Mouse (Mus musculus) hindbrain, embryonic 16.5 days (tissue): Measurements from ENCODE around the gene Odaph. TPM values are rescaled to one million over a fixed set of nuclear protein-coding genes. Genes with fewer than 3 reads are reported as not detected.

Source experiments
- ATAC-seq: fragments of 200-750 bp; cut with Nextera tagmentation; 2 replicates; pipeline ENCODE4 v1.8.0; 2017; ENCODE audit warnings: moderate TSS enrichment, moderate library complexity
- H3K27ac ChIP-seq: fragments of 300-500 bp; sonication (generic); 2 replicates; pipeline ENCODE4 v1.5.1; 2014; ENCODE audit warnings: low read depth, mild to moderate bottlenecking, control low read depth, low read length, moderate library complexity
- H3K27me3 ChIP-seq: fragments of 300-500 bp; sonication (generic); replicated peaks from 2 replicates; pipeline ENCODE4 v1.6.1; 2014; ENCODE audit warnings: low read length; ENCODE audit not compliant: control insufficient read depth, insufficient read depth
- H3K36me3 ChIP-seq: fragments of 300-500 bp; sonication (generic); 2 replicates; pipeline ENCODE4 v1.6.1; 2014; ENCODE audit warnings: mild to moderate bottlenecking, low read length, moderate library complexity, mixed read lengths; ENCODE audit not compliant: control insufficient read depth, insufficient read depth
- H3K4me1 ChIP-seq: fragments of 300-500 bp; sonication (generic); 2 replicates; pipeline ENCODE4 v1.6.1; 2014; ENCODE audit warnings: low read depth, low read length; ENCODE audit not compliant: control insufficient read depth, insufficient read depth
- H3K4me2 ChIP-seq: fragments of 300-500 bp; sonication (generic); 2 replicates; pipeline ENCODE4 v1.6.1; 2014; ENCODE audit warnings: mild to moderate bottlenecking, low read length, control low read depth, moderate library complexity
- H3K4me3 ChIP-seq: fragments of 300-500 bp; sonication (generic); 2 replicates; pipeline ENCODE4 v1.5.1; 2014; ENCODE audit warnings: mild to moderate bottlenecking, low read length, control low read depth, moderate library complexity
- H3K9ac ChIP-seq: fragments of 300-500 bp; sonication (generic); 2 replicates; pipeline ENCODE4 v1.6.1; 2014; ENCODE audit warnings: low read depth, mild to moderate bottlenecking, control low read depth, low read length, moderate library complexity
- H3K9me3 ChIP-seq: fragments of 300-500 bp; sonication (generic); 2 replicates; pipeline ENCODE4 v1.6.1; 2014; ENCODE audit warnings: mild to moderate bottlenecking, low read length, moderate library complexity; ENCODE audit not compliant: control insufficient read depth
- WGBS: fragments of 180-500 bp; shearing (Covaris S2); extraction: QIAGEN DNeasy Blood & Tissue Kit; methylation state at CpG from one replicate; pipeline ENCODE4 v1.1.7; 2014; 5-methylcytosine and 5-hydroxymethylcytosine counted together
- polyA plus RNA-seq: library from polyadenylated mRNA; unstranded; fragments of >200 nt; fragmentation: Nextera tagmentation; extraction: Ambion mirVana; gene quantifications from 2 replicates; pipeline ENCODE4 v1.2.1, GENCODE M21; 2015

Odaph gene
- polyA plus RNA-seq, 1 experiment from 2014 or later = 0.43 TPM

- WGBS = 93% methylated on average over 1 of the region's 1 CpGs
- ATAC-seq = no peak
- H3K4me1 ChIP-seq = peaks cover 22% of the 10 kb centered on the region
- peaks cover 7% of the 10 kb centered on the region for H3K36me3 ChIP-seq
- no peaks in the 10 kb centered on the region for H3K9me3 ChIP-seq
- peak overlapping the region; percentile 75 for H3K4me2 ChIP-seq
- H3K27me3 ChIP-seq = no peaks in the 10 kb centered on the region
- peak overlapping the region; percentile 81 for H3K4me3 ChIP-seq
- H3K27ac ChIP-seq = no peak overlapping the region
- H3K9ac ChIP-seq = peak overlapping the region; percentile 84
Observed at GRCm38 (mm10) chr5:91961370-91961769, 25.9 kb upstream of the Odaph start.

GRCm38 (mm10) chr5:91962259-91962638, 25.0 kb upstream of the Odaph start:
- H3K27me3 ChIP-seq = no peaks in the 10 kb centered on the region
- WGBS = under 1% methylated on average over 14 of the region's 14 CpGs
- H3K4me3 ChIP-seq = peak overlapping the region; percentile 81
- peaks cover 2% of the 10 kb centered on the region for H3K36me3 ChIP-seq
- H3K4me1 ChIP-seq = peaks cover 22% of the 10 kb centered on the region
- peak overlapping the region; percentile 75 for H3K4me2 ChIP-seq
- peak overlapping the region; percentile 99 for H3K27ac ChIP-seq
- H3K9ac ChIP-seq = peak overlapping the region; percentile 84
- ATAC-seq = no peak
- H3K9me3 ChIP-seq = no peaks in the 10 kb centered on the region

- ATAC-seq = peak; percentile 98
- under 1% methylated on average over 62 of the region's 65 CpGs for WGBS
- Histone ChIP-seq H3K36me3 (no peaks in the 10 kb centered on the region), H3K4me2 (peak within 1 kb of the TSS; percentile 75), H3K4me1 (peaks cover 22% of the 10 kb centered on the region), H3K9ac (peak within 1 kb of the TSS; percentile 84), H3K27me3 (no peaks in the 10 kb centered on the region), H3K4me3 (peak within 1 kb of the TSS; percentile 81), H3K9me3 (no peaks in the 10 kb centered on the region), H3K27ac (peak within 1 kb of the TSS; percentile 99)
Observed at GRCm38 (mm10) chr5:91962639-91963440, 24.4 kb upstream of the Odaph start, which contains the start of gene Rchy1. TSS of gene Rchy1 (minus strand) at chr5:91963068.

GRCm38 (mm10) chr5:91972046-91972445, 15.2 kb upstream of the Odaph start:
- Histone ChIP-seq H3K4me1 (no peaks in the 10 kb centered on the region), H3K4me3 (no peak overlapping the region), H3K36me3 (no peaks in the 10 kb centered on the region), H3K27me3 (no peaks in the 10 kb centered on the region), H3K9me3 (no peaks in the 10 kb centered on the region), H3K4me2 (no peak overlapping the region), H3K27ac (no peak overlapping the region), H3K9ac (no peak overlapping the region)
- 93% methylated on average over 3 of the region's 3 CpGs for WGBS
- no peak for ATAC-seq

GRCm38 (mm10) chr5:91974002-91974401, 13.3 kb upstream of the Odaph start:
- no peak overlapping the region for H3K4me2 ChIP-seq
- H3K36me3 ChIP-seq = no peaks in the 10 kb centered on the region
- 93% methylated on average over 7 of the region's 7 CpGs for WGBS
- no peaks in the 10 kb centered on the region for H3K27me3 ChIP-seq
- no peaks in the 10 kb centered on the region for H3K9me3 ChIP-seq
- H3K27ac ChIP-seq = no peak overlapping the region
- no peak overlapping the region for H3K9ac ChIP-seq
- H3K4me1 ChIP-seq = no peaks in the 10 kb centered on the region
- ATAC-seq = no peak
- no peak overlapping the region for H3K4me3 ChIP-seq

- 91% methylated on average over 9 of the region's 9 CpGs for WGBS
- ATAC-seq = no peak
- no peaks in the 10 kb centered on the region for H3K27me3 ChIP-seq
Observed at GRCm38 (mm10) chr5:91975758-91976157, 11.5 kb upstream of the Odaph start.

GRCm38 (mm10) chr5:91976566-91977396, 10.5 kb upstream of the Odaph start:
- no peak for ATAC-seq
- Histone ChIP-seq H3K9me3 (no peaks in the 10 kb centered on the region), H3K27ac (no peak overlapping the region), H3K9ac (no peak overlapping the region), H3K4me3 (no peak overlapping the region), H3K36me3 (no peaks in the 10 kb centered on the region), H3K4me1 (no peaks in the 10 kb centered on the region), H3K4me2 (no peak overlapping the region), H3K27me3 (no peaks in the 10 kb centered on the region)
- 73% methylated on average over 10 of the region's 10 CpGs for WGBS

More at GRCm38 (mm10) chr5:91975758-91976157, 11.5 kb upstream of the Odaph start:
- Histone ChIP-seq H3K9me3 (no peaks in the 10 kb centered on the region), H3K4me2 (no peak overlapping the region), H3K9ac (no peak overlapping the region), H3K27ac (no peak overlapping the region), H3K4me1 (no peaks in the 10 kb centered on the region), H3K4me3 (no peak overlapping the region), H3K36me3 (no peaks in the 10 kb centered on the region)

- Histone ChIP-seq H3K4me1 (no peaks in the 10 kb centered on the region), H3K4me2 (no peak overlapping the region), H3K27ac (no peak overlapping the region), H3K36me3 (no peaks in the 10 kb centered on the region), H3K9me3 (no peaks in the 10 kb centered on the region), H3K4me3 (no peak overlapping the region), H3K9ac (no peak overlapping the region), H3K27me3 (no peaks in the 10 kb centered on the region)
- ATAC-seq = no peak
- 90% methylated on average over 2 of the region's 2 CpGs for WGBS
Observed at GRCm38 (mm10) chr5:91977397-91977770, 9.9 kb upstream of the Odaph start.

GRCm38 (mm10) chr5:91981176-91981840, 6.0 kb upstream of the Odaph start:
- H3K27me3 ChIP-seq = no peaks in the 10 kb centered on the region
- H3K9me3 ChIP-seq = no peaks in the 10 kb centered on the region
- H3K4me1 ChIP-seq = no peaks in the 10 kb centered on the region
- H3K4me2 ChIP-seq = no peak overlapping the region
- ATAC-seq = no peak
- H3K9ac ChIP-seq = no peak overlapping the region
- no peak overlapping the region for H3K27ac ChIP-seq
- no peaks in the 10 kb centered on the region for H3K36me3 ChIP-seq
- no peak overlapping the region for H3K4me3 ChIP-seq
- 92% methylated on average over 11 of the region's 11 CpGs for WGBS
